Mouse (Mus musculus) brain, embryonic 14.5 days (tissue): ENCODE results near the gene Uhrf2.

ENCODE experiments used
- CTCF ChIP-seq: fragments of 200-500 bp; IDR thresholded peaks from 2 replicates; pipeline ENCODE4 v1.5.1; 2012; ENCODE audit warnings: inconsistent platforms, mild to moderate bottlenecking, moderate library complexity, borderline replicate concordance; ENCODE audit not compliant: insufficient read depth, insufficient read length; ENCODE audit errors: extremely low read depth
- POLR2A ChIP-seq: fragments of 200-500 bp; IDR thresholded peaks from 2 replicates; pipeline ENCODE4 v1.6.1; 2012; ENCODE audit warnings: mild to moderate bottlenecking, inconsistent platforms, borderline replicate concordance; ENCODE audit not compliant: poor library complexity, insufficient read depth, insufficient read length, severe bottlenecking; ENCODE audit errors: extremely low read depth

DNA sequence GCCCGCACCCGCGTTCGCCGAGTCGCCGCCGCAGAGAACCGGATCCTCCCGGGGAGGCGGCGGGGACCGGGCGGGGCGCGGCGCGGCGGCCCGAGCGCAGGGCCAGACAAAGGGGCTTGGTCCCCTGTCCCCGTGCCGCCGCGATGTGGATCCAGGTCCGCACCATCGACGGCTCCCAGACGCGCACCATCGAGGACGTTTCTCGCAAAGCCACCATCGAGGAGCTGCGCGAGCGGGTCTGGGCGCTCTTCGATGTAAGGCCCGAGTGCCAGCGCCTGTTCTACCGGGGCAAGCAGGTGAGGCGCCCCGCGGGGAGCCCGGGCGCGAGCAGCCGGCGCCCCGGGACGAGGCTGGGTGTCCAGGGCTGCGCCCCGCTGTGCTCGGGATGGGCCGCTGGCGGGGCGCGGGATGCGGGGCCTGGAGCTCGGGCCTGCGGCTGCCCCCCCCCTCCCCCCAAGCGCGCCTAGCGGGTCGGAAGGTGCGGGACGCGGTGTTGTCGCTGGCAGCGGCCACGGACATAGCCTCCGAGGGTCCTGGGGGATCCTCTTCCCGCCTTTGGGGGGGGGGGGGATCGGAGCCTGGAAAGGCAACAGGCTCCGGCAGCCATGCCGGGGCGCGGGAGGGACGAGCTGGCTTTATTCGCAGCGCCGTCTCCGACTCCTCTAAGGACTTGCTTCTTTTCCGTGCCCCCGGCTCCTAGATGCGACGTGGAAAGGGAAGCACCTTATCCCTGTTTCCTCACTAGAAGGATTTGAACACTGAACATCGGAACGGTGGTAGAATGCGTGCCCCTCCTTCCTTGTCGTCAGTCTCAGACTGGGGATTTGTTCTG, 539 bp downstream of the Uhrf2 start:
- no peak; the same call in 1 of the 2 replicates for TF ChIP-seq POLR2A
- TF ChIP-seq CTCF, result no peak
